ENCODE assay signal across 21 mouse cellular contexts in the genomic region with DNA sequence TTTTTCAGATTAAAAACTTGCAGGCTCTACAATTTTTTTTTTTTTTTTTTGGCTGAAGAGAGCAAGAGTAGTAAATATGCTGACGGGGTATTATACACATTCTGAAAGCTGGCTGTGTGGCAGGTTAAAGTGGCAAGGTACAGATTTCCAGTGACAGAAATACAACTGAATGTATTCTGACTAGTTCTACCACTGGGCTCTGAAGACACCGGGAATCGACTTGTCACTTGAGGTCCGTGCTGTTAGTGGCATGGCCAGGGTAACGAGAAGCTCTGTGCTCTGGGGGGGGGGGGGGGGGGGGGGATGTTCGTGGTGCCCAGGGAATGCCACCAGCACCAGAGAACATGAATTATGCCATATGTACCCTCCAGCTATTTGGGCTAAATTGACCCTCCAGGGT.
DNase-seq lines count a peak whose midpoint lies in the region; ATAC-seq and TF ChIP-seq lines count a peak whose summit lies in the region.
"Had no signal": no experiment of that assay in that cellular context is flagged by ENCODE, and none has a peak within 500 bp of the region (broad histone marks: within the 10 kb centered on the region; RNA-seq: fewer than 3 reads in every experiment).

No protein-coding gene starts in this region.

- no peak overlapping the region for H3K4me2 ChIP-seq in forebrain, embryonic 16.5 days (ENCODE audit: low read length)
- no peak overlapping the region for H3K4me2 ChIP-seq in forebrain, embryonic 11.5 days (ENCODE audit: low read depth, low read length, severe bottlenecking)
- H3K4me2 ChIP-seq in neural tube, embryonic 15.5 days: no peak overlapping the region
- peak overlapping the region; percentile 21; the same call in 1 of the 2 replicates for H3K4me2 ChIP-seq in midbrain, embryonic 14.5 days (ENCODE audit: low read length)
- H3K4me2 ChIP-seq: embryonic facial prominence, embryonic 12.5 days; limb, embryonic 13.5 days; liver, embryonic 12.5 days had no signal

- H3K27ac ChIP-seq in forebrain, embryonic 16.5 days (ENCODE audit: low read length): no peak overlapping the region
- no peak overlapping the region for H3K27ac ChIP-seq in forebrain, embryonic 11.5 days (ENCODE audit: low read depth, low read length)
- 0 out of 2 replicates have a peak overlapping the region, but pooled peaks have one; percentile 5 for H3K27ac ChIP-seq in neural tube, embryonic 15.5 days (replicated peaks)
- peak overlapping the region; percentile 60 for H3K27ac ChIP-seq in midbrain, embryonic 14.5 days (replicated peaks; ENCODE audit: low read depth, low read length)
- H3K27ac ChIP-seq in heart, adult 2 months: no peak overlapping the region
- H3K27ac ChIP-seq: embryonic facial prominence, embryonic 12.5 days; limb, embryonic 13.5 days; liver, embryonic 12.5 days had no signal

- H3K9me3 ChIP-seq in forebrain, embryonic 16.5 days (ENCODE audit: control insufficient read depth, low read length): no peaks in the 10 kb centered on the region
- no peaks in the 10 kb centered on the region for H3K9me3 ChIP-seq in forebrain, embryonic 11.5 days (ENCODE audit: control insufficient read depth, low read length)
- H3K9me3 ChIP-seq in neural tube, embryonic 15.5 days (replicated peaks): no peaks in the 10 kb centered on the region
- no peaks in the 10 kb centered on the region for H3K9me3 ChIP-seq in midbrain, embryonic 14.5 days (ENCODE audit: control insufficient read depth, low read length)
- H3K9me3 ChIP-seq: embryonic facial prominence, embryonic 12.5 days; G1E; limb, embryonic 13.5 days; liver, embryonic 12.5 days had no signal

- ATAC-seq in forebrain, embryonic 16.5 days: peak; percentile 10; the same call in 1 of the 2 replicates
- ATAC-seq in forebrain, embryonic 11.5 days (replicated peaks; ENCODE audit: low FRiP score): no peak
- ATAC-seq in neural tube, embryonic 15.5 days (ENCODE audit: low FRiP score): no peak
- ATAC-seq in midbrain, embryonic 14.5 days (ENCODE audit: low FRiP score, low TSS enrichment): no peak
- ATAC-seq: CD4-positive, CD25-positive, alpha-beta regulatory T cell, adult 4 months; inflammation-experienced regulatory T-cells, adult 6 months; liver, embryonic 12.5 days; Patski had no signal

- no peak for DNase-seq in forebrain, embryonic 11.5 days (ENCODE audit: low spot score)
- DNase-seq in neural tube, embryonic 10.5 days (ENCODE audit: extremely low spot score, low spot score): no peak
- DNase-seq in midbrain, embryonic 14.5 days: no peak
- DNase-seq in heart, adult 2 months: no peak
- no peak for DNase-seq in kidney, postnatal 10 days
- DNase-seq: cerebellum, adult 11-12 months; gastrocnemius, postnatal 36 days; kidney, adult 9 months; kidney, postnatal 36 days; layer of hippocampus, postnatal 36 days; lung, adult 18-20 months; lung, postnatal 10 days had no signal

- TF ChIP-seq EP300 in heart, adult 2 months (IDR thresholded peaks at IDR 0.05; ENCODE audit: insufficient read depth, low read depth, low read length): no peak

- no peak overlapping the region for H3K9ac ChIP-seq in forebrain, embryonic 16.5 days (replicated peaks; ENCODE audit: low read depth, low read length)
- no peak overlapping the region for H3K9ac ChIP-seq in forebrain, embryonic 11.5 days (ENCODE audit: low read length)
- no peak overlapping the region for H3K9ac ChIP-seq in neural tube, embryonic 15.5 days (replicated peaks)
- H3K9ac ChIP-seq in midbrain, embryonic 14.5 days (replicated peaks; ENCODE audit: low read length): no peak overlapping the region
- no peak overlapping the region for H3K9ac ChIP-seq in heart, adult 2 months (ENCODE audit: low read depth, low read length)
- H3K9ac ChIP-seq: embryonic facial prominence, embryonic 12.5 days; limb, embryonic 13.5 days; liver, embryonic 12.5 days had no signal

- intact Hi-C loops in heart, adult 2 months (cut with DNase I): no loop called here

- no peaks in the 10 kb centered on the region for H3K36me3 ChIP-seq in forebrain, embryonic 16.5 days (ENCODE audit: control insufficient read depth, insufficient read depth)
- no peaks in the 10 kb centered on the region for H3K36me3 ChIP-seq in forebrain, embryonic 11.5 days (ENCODE audit: control insufficient read depth, insufficient read depth, low read length)
- no peaks in the 10 kb centered on the region for H3K36me3 ChIP-seq in neural tube, embryonic 15.5 days
- H3K36me3 ChIP-seq in midbrain, embryonic 14.5 days (ENCODE audit: control insufficient read depth, insufficient read depth, low read length): no peaks in the 10 kb centered on the region
- H3K36me3 ChIP-seq in heart, adult 2 months (ENCODE audit: control insufficient read depth, insufficient read depth, low read length): no peaks in the 10 kb centered on the region
- H3K36me3 ChIP-seq: embryonic facial prominence, embryonic 12.5 days; G1E; limb, embryonic 13.5 days; liver, embryonic 12.5 days had no signal

- no peak for TF ChIP-seq CTCF in heart, adult 2 months (IDR thresholded peaks at IDR 0.05)

- no peak for TF ChIP-seq POLR2A in heart, adult 2 months (IDR thresholded peaks at IDR 0.05; ENCODE audit: insufficient read depth, low read depth, low read length)

- H3K79me2 ChIP-seq in heart, adult 2 months (replicated peaks; ENCODE audit: control insufficient read depth, insufficient read depth, low read length): no peaks in the 10 kb centered on the region

- 54% methylated on average over 5 of the region's 6 CpGs for WGBS in forebrain, embryonic 16.5 days
- WGBS in forebrain, embryonic 11.5 days: 45% methylated on average over 6 of the region's 6 CpGs
- 63% methylated on average over 6 of the region's 6 CpGs for WGBS in neural tube, embryonic 15.5 days
- 51% methylated on average over 6 of the region's 6 CpGs for WGBS in midbrain, embryonic 14.5 days
- WGBS in heart, adult 2 months: 77% methylated on average over 6 of the region's 6 CpGs

- H3K4me3 ChIP-seq in forebrain, embryonic 16.5 days (replicated peaks; ENCODE audit: low read length): no peak overlapping the region
- no peak overlapping the region for H3K4me3 ChIP-seq in forebrain, embryonic 11.5 days (ENCODE audit: low read depth, low read length)
- H3K4me3 ChIP-seq in neural tube, embryonic 15.5 days (replicated peaks): no peak overlapping the region
- no peak overlapping the region for H3K4me3 ChIP-seq in midbrain, embryonic 14.5 days (replicated peaks; ENCODE audit: low read depth, low read length)
- H3K4me3 ChIP-seq in heart, adult 2 months: no peak overlapping the region
- H3K4me3 ChIP-seq: embryonic facial prominence, embryonic 12.5 days; limb, embryonic 13.5 days; liver, embryonic 12.5 days had no signal

- peaks cover 13% of the 10 kb centered on the region for H3K4me1 ChIP-seq in forebrain, embryonic 16.5 days (replicated peaks; ENCODE audit: control insufficient read depth, insufficient read depth, low read length)
- peaks cover 11% of the 10 kb centered on the region for H3K4me1 ChIP-seq in forebrain, embryonic 11.5 days (replicated peaks; ENCODE audit: control insufficient read depth, insufficient read depth, low read length)
- H3K4me1 ChIP-seq in neural tube, embryonic 15.5 days: peaks cover 12% of the 10 kb centered on the region; the same call in 1 of the 2 replicates
- peaks cover 16% of the 10 kb centered on the region for H3K4me1 ChIP-seq in midbrain, embryonic 14.5 days (ENCODE audit: control insufficient read depth, insufficient read depth, low read length)
- H3K4me1 ChIP-seq in heart, adult 2 months (ENCODE audit: control insufficient read depth, insufficient read depth, low read length): no peaks in the 10 kb centered on the region; the same call in 1 of the 2 replicates
- H3K4me1 ChIP-seq: liver, embryonic 12.5 days had no signal

- no peaks in the 10 kb centered on the region for H3K27me3 ChIP-seq in forebrain, embryonic 16.5 days (replicated peaks; ENCODE audit: control insufficient read depth, insufficient read depth, low read length)
- no peaks in the 10 kb centered on the region for H3K27me3 ChIP-seq in forebrain, embryonic 11.5 days (ENCODE audit: control insufficient read depth, insufficient read depth, low read length)
- H3K27me3 ChIP-seq in neural tube, embryonic 15.5 days (replicated peaks): no peaks in the 10 kb centered on the region
- no peaks in the 10 kb centered on the region for H3K27me3 ChIP-seq in midbrain, embryonic 14.5 days (ENCODE audit: control insufficient read depth, insufficient read depth, low read length)
- H3K27me3 ChIP-seq in heart, adult 2 months (ENCODE audit: control insufficient read depth, insufficient read depth, low read length): no peaks in the 10 kb centered on the region
- H3K27me3 ChIP-seq: embryonic facial prominence, embryonic 12.5 days; limb, embryonic 13.5 days; liver, embryonic 12.5 days; Patski had no signal

Comparison
In these comparisons a context has a peak if more than half of its experiments do, and no peak if none do; other contexts are left out.
1. H3K27ac ChIP-seq: peak in neural tube, embryonic 15.5 days (single experiment) and midbrain, embryonic 14.5 days (single experiment); none in forebrain, embryonic 16.5 days (single experiment), forebrain, embryonic 11.5 days (single experiment) and heart, adult 2 months (single experiment).